Mouse (Mus musculus): ENCODE data around the gene Echs1.

Gene Echs1

DNA sequence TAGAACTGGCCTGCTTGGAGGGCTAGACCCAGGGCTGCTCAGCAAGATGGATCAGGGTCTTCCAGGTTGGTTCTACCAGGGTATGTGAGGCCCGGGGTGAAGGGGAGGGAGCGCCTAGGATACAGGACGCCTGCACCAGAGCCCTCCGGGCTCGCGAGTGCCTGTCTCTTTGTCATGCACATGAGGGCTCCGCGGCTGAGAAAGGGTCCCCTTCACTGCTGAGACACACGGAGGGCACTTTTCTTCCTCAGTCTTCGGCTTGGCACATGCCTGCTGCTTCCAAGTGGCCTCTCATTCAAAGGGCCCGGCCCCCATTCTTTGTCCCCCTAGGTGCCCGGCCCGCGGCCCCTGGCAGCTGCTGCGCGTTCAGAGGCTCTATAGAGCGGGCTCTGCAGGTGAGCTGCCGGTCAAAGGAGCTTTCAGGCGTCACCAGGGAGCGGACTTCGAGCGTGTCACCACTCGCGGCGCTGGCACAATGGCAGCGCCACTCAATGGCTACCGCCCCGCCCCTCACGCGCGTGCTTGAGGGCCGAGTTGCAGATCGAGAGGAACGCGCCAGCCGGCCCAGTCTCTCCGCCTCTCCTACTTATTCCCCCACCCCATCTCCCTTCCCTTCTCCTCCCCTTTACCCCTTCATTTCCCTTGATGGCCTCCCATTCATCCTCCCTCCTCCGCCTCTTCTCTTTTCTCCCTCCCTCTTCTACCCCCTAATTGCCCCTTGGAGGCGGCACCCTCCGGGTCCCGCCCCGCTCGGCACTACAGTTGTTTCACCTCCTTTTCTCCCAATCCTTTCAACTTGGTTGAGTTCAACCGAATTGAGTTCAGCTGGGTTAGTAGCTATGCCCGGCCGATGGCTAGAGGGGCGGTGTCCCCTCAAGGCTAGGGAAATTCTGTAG lies 55.1 kb downstream of the Echs1 start:
- no peak for DNase-seq

DNA sequence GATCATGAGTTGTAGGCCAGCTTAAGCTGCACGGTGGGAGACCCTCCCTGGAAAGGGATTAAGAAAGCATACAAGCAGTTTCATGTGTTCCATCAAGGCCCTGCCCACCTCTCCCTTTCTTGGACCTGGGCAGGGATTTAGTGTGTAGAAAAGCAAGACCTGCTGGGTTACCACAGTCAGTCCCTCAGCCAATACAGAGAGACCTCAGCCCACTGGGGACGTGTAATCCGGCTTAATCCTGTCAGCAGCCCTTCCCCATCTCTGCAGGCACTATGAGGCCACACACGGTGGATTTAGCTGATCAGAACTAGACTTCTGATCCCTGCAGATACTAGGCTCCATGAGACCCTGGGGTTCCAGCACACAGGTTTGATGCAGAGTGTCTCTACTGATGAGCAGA lies 56.7 kb downstream of the Echs1 start:
- no peak for DNase-seq

DNA sequence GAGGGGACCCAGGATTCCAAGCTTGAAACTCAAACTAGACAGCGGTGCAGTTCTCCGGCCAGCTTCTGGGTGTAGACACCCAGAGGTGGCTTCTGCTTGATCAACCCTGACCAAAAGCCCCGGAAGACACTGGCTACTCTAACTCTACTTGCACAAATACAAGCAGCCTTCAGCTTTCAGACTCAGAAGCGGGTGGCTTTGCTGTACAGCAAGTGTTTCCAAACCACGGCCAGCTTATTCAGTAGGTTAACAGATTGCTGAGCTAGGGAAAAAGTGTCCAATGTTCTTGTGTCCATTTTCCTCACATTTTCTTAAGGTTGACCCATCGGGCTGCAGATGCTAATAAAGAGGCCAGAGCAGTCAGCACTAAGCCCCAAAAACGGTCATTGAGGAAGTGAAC lies 57.7 kb downstream of the Echs1 start:
- DNase-seq: no peak

GRCm38 (mm10) chr7:140057413-140058407 lies 58.6 kb downstream of the Echs1 start:
- DNase-seq: no peak

Measured in cerebellum, adult 9-10 months (tissue).